Mouse (Mus musculus): ENCODE measurements around the gene Zcchc24.

DNA sequence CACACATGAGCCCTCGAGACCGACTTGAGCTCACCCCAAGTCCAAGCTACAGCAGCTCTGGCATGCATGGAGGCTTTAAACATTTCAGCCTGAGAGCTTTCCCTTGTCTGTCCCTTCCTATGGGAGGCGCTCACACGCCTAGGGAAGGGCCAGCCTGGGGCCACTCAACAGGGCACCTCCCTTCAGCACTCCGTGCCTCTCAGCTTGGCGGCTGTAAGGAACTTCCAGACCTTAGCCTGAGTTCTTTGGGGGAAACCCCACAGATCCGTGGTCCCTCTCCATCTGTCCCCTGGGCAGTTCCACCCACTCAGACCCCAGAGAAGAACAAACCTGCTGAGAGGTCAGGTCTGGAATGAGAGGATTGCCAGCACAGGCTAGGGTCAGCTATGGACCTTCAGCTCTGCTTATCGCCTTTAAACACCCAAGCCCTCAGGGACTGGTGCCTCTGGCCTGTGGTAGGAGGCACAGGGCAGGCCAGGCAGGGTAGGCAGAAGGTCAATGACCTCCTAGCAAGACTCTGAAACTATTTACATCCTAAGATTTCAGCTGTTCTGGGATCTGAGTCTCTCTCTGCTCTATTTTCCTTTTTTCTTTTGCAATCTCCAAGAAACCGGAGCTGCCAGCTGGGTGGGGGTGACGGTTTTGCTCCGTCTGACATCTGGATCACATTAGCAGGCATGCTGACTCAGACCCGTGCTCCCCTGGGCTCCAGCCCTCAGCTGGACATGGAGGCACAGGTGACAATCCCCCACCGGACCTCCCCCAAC lies 19.5 kb downstream of the Zcchc24 start:
- peak; percentile 33; the same call in 1 of the 2 replicates for TF ChIP-seq CTCF (IDR thresholded peaks at IDR 0.05)
- TF ChIP-seq EP300 (IDR thresholded peaks at IDR 0.05) = peak; percentile 16; the same call in 1 of the 2 replicates

Data from lung, postnatal 0 days (tissue).